Mouse (Mus musculus) yolk sac, embryonic 10.5 days (tissue): ENCODE measurements around the gene Mrpl34.

Source experiments
- DNase-seq: peaks from one replicate; pipeline ENCODE4 v3.0.0-alpha.2; 2017; ENCODE audit warnings: low spot score

Gene Mrpl34

GRCm38 (mm10) chr8:71495811-71496210 lies 31.1 kb downstream of the Mrpl34 start:
- no peak for DNase-seq

- peak; percentile 28 for DNase-seq
Observed at GRCm38 (mm10) chr8:71496481-71496880, 31.7 kb downstream of the Mrpl34 start.

DNA sequence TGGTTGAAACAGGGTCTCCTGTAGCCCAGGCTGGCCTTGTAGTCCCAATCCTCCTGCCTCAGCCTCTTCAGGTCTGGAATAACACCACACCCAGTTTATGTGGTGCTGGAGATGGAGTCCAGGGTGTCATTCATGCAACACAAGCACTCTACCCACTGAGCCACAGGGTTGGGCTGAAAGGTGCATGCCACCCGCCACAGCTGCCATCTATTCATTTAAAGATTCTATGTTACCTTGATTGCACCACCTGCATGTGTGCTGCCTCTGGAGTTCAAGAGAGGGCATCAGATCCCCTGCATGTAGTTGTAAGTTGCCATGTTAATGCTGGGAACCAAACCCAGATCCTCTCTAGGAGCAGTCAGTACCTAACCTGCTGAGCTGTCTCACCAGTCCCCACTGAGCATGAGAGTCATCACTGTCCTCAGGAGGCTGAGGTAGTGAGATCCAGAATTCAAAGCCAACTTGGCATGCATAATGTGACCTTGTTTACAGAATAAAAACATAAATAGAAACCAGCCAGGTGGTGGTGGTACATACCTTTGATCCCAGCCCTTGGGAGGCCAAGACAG lies 32.4 kb downstream of the Mrpl34 start:
- DNase-seq, result no peak

- no peak for DNase-seq
Observed at GRCm38 (mm10) chr8:71497881-71498501, 33.2 kb downstream of the Mrpl34 start.

- peak; percentile 57 for DNase-seq
Observed at GRCm38 (mm10) chr8:71498816-71499690, 34.3 kb downstream of the Mrpl34 start.

- no peak for DNase-seq
Observed at GRCm38 (mm10) chr8:71504349-71504748, 39.6 kb downstream of the Mrpl34 start.

GRCm38 (mm10) chr8:71505326-71505725 lies 40.6 kb downstream of the Mrpl34 start:
- no peak for DNase-seq

- DNase-seq, result no peak
Observed at GRCm38 (mm10) chr8:71505979-71506378, 41.2 kb downstream of the Mrpl34 start.

GRCm38 (mm10) chr8:71507589-71508104 lies 42.9 kb downstream of the Mrpl34 start:
- peak; percentile 76 for DNase-seq

DNA sequence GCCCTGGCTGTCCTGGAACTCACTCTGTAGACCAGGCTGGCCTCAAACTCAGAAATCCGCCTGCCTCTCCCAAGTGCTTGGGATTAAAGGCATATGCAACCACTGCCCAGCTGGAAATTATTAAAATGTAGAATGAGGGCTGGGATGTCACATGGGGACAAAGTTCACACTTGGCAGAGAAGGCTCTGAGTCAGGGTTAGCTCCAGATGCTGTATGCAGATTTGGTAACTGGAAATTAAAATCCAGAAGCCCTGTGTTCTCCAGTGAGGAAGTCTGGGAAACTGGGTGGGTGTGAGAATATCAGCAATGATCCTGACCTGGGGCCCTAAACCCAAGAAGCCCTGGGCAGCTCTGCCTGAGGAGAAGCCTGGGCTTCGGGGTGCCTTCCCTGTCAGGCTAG lies 44.6 kb downstream of the Mrpl34 start:
- no peak for DNase-seq

DNA sequence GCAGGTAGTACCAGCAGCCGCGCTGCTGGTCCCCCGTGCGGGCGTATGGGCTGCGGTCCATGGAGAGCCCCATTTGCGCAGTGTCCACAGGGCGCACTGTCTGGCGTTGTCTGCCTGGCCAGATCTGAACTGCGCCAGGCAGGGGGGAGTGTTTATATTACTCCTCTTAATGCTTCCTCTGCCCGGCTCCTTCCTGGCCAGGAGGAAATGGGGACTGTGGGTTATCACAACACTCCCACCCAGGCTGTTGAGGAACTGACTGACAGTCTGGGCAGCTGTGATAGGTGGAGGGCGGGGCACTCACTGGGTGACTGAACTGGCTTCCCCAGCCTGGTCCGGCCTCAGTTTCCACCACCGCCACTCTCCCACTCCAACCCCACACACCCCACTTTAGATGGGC lies 46.9 kb downstream of the Mrpl34 start, which contains the start of gene Plvap:
Plvap (minus strand) TSS at position 109 of the 400 bp plus-strand sequence.
- DNase-seq, result peak; percentile 46

- DNase-seq, result peak; percentile 37
Observed at GRCm38 (mm10) chr8:71513018-71513754, 48.4 kb downstream of the Mrpl34 start.

DNA sequence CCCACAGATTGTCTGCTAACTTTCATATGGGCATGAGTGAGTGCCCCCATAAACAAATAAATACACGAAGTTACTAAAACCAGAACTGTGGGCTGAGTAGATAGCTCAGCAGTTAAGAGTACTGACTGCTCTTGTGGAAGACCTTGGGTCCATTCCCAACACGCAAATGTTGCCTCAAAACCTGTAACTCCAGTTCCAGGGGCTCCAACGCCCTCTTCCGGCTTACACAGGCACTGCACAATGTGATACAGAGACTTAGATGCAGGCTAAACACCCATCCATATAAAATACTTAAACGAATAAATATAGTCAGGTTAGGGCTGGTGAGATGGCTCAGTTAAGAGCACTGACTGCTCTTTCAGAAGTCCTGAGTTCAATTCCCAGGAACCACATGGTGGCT lies 50.3 kb downstream of the Mrpl34 start:
- DNase-seq, result no peak
